Mouse (Mus musculus) neural tube, embryonic 12.5 days (tissue): ENCODE data around the gene Gnb5. TPM values are rescaled to one million over a fixed set of nuclear protein-coding genes. Genes with fewer than 3 reads are reported as not detected.
"Not testable (repeated sequence)": the region's sequence is repeated elsewhere in the genome, so short reads cannot be mapped to it uniquely, and the experiment has no call there.

ENCODE experiments used
- ATAC-seq: fragments of 200-750 bp; cut with Nextera tagmentation; 2 replicates; pipeline ENCODE4 v1.8.0; 2017; ENCODE audit warnings: low read depth, mild to moderate bottlenecking, moderate TSS enrichment, moderate library complexity; ENCODE audit not compliant: low FRiP score
- H3K27ac ChIP-seq: fragments of 300-500 bp; sonication (generic); 2 replicates; pipeline ENCODE4 v1.5.1; 2016
- H3K27me3 ChIP-seq: fragments of 300-500 bp; sonication (generic); replicated peaks from 2 replicates; pipeline ENCODE4 v1.6.1; 2016; ENCODE audit warnings: mild to moderate bottlenecking
- H3K36me3 ChIP-seq: fragments of 300-500 bp; sonication (generic); 2 replicates; pipeline ENCODE4 v1.6.1; 2016; ENCODE audit warnings: mild to moderate bottlenecking
- H3K4me1 ChIP-seq: fragments of 300-500 bp; sonication (generic); 2 replicates; pipeline ENCODE4 v1.6.1; 2016
- H3K4me2 ChIP-seq: fragments of 300-500 bp; sonication (generic); replicated peaks from 2 replicates; pipeline ENCODE4 v1.6.1; 2016; ENCODE audit warnings: mild to moderate bottlenecking
- H3K4me3 ChIP-seq: fragments of 300-500 bp; sonication (generic); 2 replicates; pipeline ENCODE4 v1.5.1; 2016
- H3K9ac ChIP-seq: fragments of 300-500 bp; sonication (generic); 2 replicates; pipeline ENCODE4 v1.6.1; 2016; ENCODE audit warnings: mild to moderate bottlenecking
- H3K9me3 ChIP-seq: fragments of 300-500 bp; sonication (generic); 2 replicates; pipeline ENCODE4 v1.6.1; 2016; ENCODE audit warnings: mild to moderate bottlenecking
- WGBS: fragments of 180-500 bp; shearing (Covaris S2); methylation state at CpG from one replicate; pipeline ENCODE4 v1.1.7; 2016; 5-methylcytosine and 5-hydroxymethylcytosine counted together
- polyA plus RNA-seq: library from polyadenylated mRNA; unstranded; fragments of >200 nt; fragmentation: Nextera tagmentation; extraction: Ambion mirVana; gene quantifications from 2 replicates; pipeline ENCODE4 v1.2.1, GENCODE M21; 2016

The Gnb5 gene
- polyA plus RNA-seq, 1 experiment from 2014 or later: 42.3 TPM

DNA sequence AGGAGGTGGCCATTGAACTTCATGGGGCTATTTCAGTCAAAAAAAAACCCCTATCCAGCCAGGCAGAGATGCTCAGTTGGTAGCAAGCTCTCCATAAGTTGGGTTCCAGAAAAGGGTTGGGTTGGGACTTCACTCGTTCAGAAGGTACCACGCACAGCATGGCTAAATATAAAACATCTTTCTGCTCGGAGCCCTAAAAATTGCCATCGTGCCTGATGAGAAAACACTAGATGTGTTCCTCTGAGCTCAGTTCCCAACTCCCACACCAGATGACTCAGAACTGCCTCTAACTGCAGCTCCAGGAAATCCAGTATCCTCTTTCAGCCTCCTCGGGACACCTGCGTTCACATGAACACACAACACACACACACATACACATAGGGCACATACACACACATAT, 31.9 kb downstream of the Gnb5 start:
- no peak overlapping the region for H3K4me3 ChIP-seq
- no peak for ATAC-seq
- 94% methylated on average over 6 of the region's 6 CpGs for WGBS
- H3K27ac ChIP-seq: no peak overlapping the region
- H3K9me3 ChIP-seq: no peaks in the 10 kb centered on the region
- no peaks in the 10 kb centered on the region for H3K27me3 ChIP-seq
- no peak overlapping the region for H3K9ac ChIP-seq
- no peak overlapping the region for H3K4me2 ChIP-seq
- H3K36me3 ChIP-seq: peaks cover 63% of the 10 kb centered on the region
- H3K4me1 ChIP-seq: no peaks in the 10 kb centered on the region

DNA sequence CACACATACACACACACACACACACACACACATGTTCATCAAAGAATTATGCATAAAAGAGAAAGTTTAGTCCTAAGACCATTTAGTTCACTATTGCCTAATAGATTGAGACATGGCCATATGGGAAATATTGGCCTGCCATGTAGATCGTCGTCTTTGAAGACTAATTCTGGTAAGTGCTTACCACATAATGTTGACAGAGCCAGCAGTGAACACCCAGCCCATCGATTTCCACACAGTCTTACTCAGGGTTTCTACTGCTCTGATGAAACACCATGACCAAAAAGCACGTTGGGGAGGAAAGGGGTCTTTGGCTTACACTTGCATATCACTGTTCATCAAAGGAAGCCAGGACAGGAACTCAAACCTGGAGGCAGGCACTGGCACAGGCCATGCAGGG, 36.3 kb downstream of the Gnb5 start:
- Histone ChIP-seq H3K4me1 (no peaks in the 10 kb centered on the region), H3K4me3 (no peak overlapping the region), H3K9me3 (no peaks in the 10 kb centered on the region), H3K36me3 (peaks cover 52% of the 10 kb centered on the region), H3K27ac (no peak overlapping the region), H3K9ac (no peak overlapping the region), H3K4me2 (no peak overlapping the region), H3K27me3 (no peaks in the 10 kb centered on the region)
- WGBS: 87% methylated on average over 4 of the region's 4 CpGs
- ATAC-seq: no peak

DNA sequence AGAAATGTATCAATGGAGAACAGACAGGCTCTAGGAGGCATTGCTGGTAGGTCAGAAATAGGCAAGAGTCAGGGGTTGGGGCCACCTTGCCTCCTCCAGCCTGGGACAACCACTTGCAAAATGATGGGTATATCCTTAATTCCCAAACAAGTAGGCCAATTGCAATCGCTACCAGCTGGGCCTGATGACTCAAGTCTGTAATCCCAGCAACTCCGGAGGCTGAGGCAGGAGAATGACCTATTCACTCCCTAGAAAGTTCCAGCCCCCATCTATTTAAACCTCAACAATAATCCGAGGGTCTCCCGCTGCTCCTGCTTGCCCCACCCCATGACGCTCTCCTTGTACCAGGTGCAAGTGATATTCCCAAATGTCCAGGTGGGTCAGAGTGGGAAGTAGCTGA, 41.4 kb downstream of the Gnb5 start, which contains the start of gene Bcl2l10:
Gene Bcl2l10 (plus strand): TSS at position 301 of the 400 bp plus-strand sequence.
- Histone ChIP-seq H3K36me3 (peaks cover 26% of the 10 kb centered on the region), H3K27me3 (no peaks in the 10 kb centered on the region), H3K4me3 (no peak within 1 kb of the TSS), H3K4me1 (no peaks in the 10 kb centered on the region), H3K27ac (no peak within 1 kb of the TSS), H3K9ac (no peak within 1 kb of the TSS), H3K9me3 (no peaks in the 10 kb centered on the region), H3K4me2 (no peak within 1 kb of the TSS)
- whole genome bisulfite sequencing: 92% methylated on average over 5 of the region's 5 CpGs
- no peak for ATAC-seq

DNA sequence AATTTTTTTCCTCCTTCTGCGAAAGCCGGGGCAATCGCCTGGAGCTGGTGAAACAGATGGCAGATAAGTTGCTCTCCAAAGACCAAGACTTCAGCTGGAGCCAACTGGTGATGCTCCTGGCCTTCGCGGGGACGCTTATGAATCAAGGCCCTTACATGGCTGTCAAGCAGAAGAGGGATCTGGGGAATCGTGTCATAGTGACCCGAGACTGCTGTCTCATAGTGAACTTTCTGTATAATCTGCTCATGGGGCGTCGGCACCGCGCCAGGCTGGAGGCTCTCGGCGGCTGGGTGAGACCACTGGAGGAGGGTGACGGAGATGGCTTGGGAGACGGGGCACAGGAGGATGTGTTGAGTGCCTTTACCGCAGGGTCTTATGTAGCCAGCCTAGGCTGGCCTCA, 42.0 kb downstream of the Gnb5 start:
- no peaks in the 10 kb centered on the region for H3K9me3 ChIP-seq
- H3K4me1 ChIP-seq: no peaks in the 10 kb centered on the region
- H3K4me2 ChIP-seq: no peak overlapping the region
- no peak overlapping the region for H3K27ac ChIP-seq
- H3K9ac ChIP-seq: no peak overlapping the region
- H3K36me3 ChIP-seq: peaks cover 22% of the 10 kb centered on the region
- no peaks in the 10 kb centered on the region for H3K27me3 ChIP-seq
- no peak overlapping the region for H3K4me3 ChIP-seq
- no peak for ATAC-seq
- WGBS: 93% methylated on average over 17 of the region's 17 CpGs

DNA sequence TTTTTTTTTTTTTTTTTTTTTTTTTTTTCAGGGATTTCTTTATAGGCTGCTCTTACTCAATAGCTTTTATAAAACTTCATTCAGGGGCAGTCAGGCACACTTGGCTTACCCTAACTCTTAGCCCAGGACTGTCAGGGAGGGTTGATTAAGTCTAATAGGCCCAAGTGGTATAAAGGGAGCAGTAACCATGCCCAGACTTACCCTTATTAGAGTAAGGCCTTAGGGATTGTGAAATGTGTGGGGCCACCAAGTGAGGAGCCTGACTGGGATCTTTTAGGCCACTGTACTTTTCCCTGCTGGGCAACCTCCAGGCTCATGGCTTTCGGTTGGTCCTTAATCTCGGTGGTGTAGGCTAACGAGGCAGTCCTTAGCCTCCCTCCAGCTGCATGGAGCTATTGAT, 42.6 kb downstream of the Gnb5 start:
- H3K36me3 ChIP-seq: peaks cover 20% of the 10 kb centered on the region
- H3K27me3 ChIP-seq: no peaks in the 10 kb centered on the region
- H3K4me2 ChIP-seq: no peak overlapping the region
- no peak for ATAC-seq
- no peak overlapping the region for H3K4me3 ChIP-seq
- 72% methylated on average over 3 of the region's 3 CpGs for WGBS
- no peak overlapping the region for H3K27ac ChIP-seq
- no peaks in the 10 kb centered on the region for H3K9me3 ChIP-seq
- H3K9ac ChIP-seq: no peak overlapping the region
- H3K4me1 ChIP-seq: no peaks in the 10 kb centered on the region

DNA sequence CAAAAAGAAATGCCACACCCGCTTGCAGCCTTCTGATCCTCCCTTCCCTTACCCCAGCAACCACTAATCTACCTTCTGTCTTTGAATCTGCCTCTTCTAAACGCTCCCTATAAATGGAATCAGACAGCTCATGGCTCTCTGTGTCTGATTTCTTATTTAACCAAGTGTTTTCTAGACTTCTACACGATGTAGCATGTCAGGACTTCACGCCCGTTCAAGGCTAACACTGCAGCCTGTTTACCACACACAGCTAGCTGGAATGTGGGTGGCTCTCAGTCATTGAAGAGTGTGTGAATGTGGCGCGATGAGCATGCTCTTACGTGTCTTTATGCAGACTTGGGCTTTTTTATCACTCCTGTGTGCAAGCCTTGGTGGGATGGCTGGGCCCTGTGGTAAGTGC, 47.0 kb downstream of the Gnb5 start:
- WGBS: 77% methylated on average over 8 of the region's 8 CpGs
- H3K4me2 ChIP-seq: no peak overlapping the region
- H3K27me3 ChIP-seq: no peaks in the 10 kb centered on the region
- no peak overlapping the region for H3K9ac ChIP-seq
- no peaks in the 10 kb centered on the region for H3K4me1 ChIP-seq
- no peak overlapping the region for H3K27ac ChIP-seq
- no peaks in the 10 kb centered on the region for H3K9me3 ChIP-seq
- no peak overlapping the region for H3K4me3 ChIP-seq
- no peak for ATAC-seq
- H3K36me3 ChIP-seq: no peaks in the 10 kb centered on the region

DNA sequence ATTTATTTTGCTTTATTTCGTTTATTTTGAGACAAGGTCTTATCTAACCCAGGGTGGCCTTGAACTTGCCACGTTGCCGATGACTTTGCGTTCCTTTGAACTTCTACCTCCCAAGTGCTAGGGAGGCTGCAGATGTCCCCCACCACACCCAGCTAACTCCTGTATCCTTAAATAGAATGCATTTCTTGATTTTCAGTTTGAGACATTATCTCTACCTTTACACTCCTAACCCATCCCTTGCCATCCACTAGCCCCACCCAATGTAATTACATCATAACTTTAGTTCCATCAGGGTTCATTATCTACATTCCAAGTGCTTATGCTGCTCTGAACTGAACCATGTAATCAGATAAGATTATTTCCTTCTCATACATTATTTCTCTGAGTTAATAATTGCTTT, 49.7 kb downstream of the Gnb5 start:
- Histone ChIP-seq H3K4me2 (no peak overlapping the region), H3K4me1 (no peaks in the 10 kb centered on the region), H3K4me3 (no peak overlapping the region), H3K36me3 (no peaks in the 10 kb centered on the region), H3K9me3 (no peaks in the 10 kb centered on the region), H3K27ac (no peak overlapping the region), H3K9ac (no peak overlapping the region), H3K27me3 (no peaks in the 10 kb centered on the region)
- no peak for ATAC-seq
- 88% methylated on average over 4 of the region's 4 CpGs for WGBS

DNA sequence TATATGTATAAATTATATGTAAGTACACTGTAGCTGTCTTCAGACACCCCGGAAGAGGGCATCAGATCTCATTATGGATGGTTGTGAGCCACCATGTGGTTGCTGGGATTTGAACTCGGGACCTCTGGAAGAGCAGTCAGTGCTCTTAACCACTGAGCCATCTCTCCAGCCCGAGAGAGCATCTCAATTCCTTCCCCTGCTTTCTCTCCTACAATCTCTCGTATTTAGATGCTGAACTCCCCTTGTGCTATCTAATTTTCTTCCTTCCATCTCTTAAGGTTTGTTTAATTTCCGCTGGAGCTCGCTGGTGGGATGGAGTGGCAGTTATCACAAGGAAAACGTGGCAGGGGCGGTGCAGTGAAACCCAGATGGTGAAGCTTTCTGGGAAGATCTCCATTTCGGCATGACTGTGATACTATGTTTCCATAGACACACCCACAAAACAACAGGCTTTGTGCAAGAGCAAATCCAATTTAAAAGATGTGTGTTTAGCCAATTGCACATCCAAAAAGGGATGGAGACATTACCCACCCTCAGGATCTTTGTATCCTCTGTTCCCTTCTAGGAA, 51.1 kb downstream of the Gnb5 start:
- H3K4me2 ChIP-seq: no peak overlapping the region
- no peak overlapping the region for H3K4me3 ChIP-seq
- WGBS: 85% methylated on average over 9 of the region's 9 CpGs
- no peak for ATAC-seq
- no peaks in the 10 kb centered on the region for H3K4me1 ChIP-seq
- no peak overlapping the region for H3K9ac ChIP-seq
- H3K27ac ChIP-seq: no peak overlapping the region
- H3K9me3 ChIP-seq: no peaks in the 10 kb centered on the region
- no peaks in the 10 kb centered on the region for H3K36me3 ChIP-seq
- H3K27me3 ChIP-seq: no peaks in the 10 kb centered on the region

DNA sequence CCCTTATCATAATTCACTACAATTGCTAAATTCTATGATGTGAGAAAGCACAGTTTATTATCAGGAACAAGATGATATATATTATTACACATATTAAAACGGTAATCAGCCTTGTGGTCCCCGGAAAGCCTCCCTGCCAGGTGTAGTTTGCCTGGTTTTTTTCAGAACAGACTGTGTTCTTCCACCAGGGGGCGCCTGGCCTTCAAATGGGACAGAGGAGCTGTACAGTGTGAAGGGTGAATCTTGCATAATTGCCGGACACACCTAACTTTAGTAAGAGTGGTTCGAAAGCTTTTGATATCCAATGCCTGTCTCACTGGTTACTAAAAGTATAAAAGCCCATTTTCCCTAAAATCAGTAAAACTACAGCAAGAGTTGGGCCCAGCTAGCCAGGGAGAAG, 55.6 kb downstream of the Gnb5 start:
- Histone ChIP-seq H3K27me3 (no peaks in the 10 kb centered on the region), H3K4me1 (no peaks in the 10 kb centered on the region), H3K4me2 (no peak overlapping the region), H3K36me3 (no peaks in the 10 kb centered on the region), H3K27ac (no peak overlapping the region), H3K9ac (no peak overlapping the region), H3K4me3 (no peak overlapping the region), H3K9me3 (no peaks in the 10 kb centered on the region)
- no peak for ATAC-seq
- 42% methylated on average over 5 of the region's 5 CpGs for WGBS

DNA sequence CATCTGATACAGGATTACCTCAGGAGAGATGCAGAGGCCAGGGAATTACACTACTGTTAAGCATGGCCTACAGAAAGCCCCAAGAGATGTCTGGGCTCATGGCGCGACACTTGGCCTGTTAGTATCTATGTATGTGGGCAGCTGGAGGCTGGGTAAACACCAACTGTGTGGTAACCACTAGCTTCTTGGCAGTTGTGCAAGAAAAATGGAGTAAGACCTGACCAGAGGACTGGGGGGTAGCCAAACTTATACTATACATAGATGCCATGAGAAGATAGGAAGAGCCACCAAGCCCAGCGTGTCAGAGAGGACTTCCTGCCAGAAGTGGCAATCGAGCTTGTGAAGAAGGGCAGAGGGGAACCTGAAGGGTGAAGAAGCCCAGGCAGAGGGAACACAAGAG, 56.1 kb downstream of the Gnb5 start:
- 84% methylated on average over 4 of the region's 4 CpGs for WGBS
- ATAC-seq: no peak
- no peak overlapping the region for H3K27ac ChIP-seq

DNA sequence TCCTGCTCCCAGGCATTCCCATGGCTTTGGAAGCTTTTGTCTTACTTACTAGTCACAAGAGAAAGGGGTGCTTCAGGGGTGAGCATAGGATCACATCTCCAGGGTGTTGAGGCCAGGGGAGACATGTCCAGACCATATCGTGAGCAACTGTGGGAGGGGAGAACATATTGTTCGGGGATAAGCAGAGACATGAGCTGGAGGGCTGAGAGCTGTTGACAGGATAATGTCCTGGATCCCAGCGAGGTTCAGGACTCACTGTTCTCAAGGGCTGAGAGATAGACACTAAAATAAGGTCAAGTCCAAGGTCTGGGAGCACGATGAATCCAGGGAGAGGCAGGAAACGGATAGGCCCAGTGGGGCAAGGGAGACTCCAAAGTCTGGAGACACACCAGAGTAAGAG, 56.9 kb downstream of the Gnb5 start:
- H3K4me2 ChIP-seq: no peak overlapping the region
- H3K27me3 ChIP-seq: no peaks in the 10 kb centered on the region
- no peaks in the 10 kb centered on the region for H3K36me3 ChIP-seq
- WGBS: 88% methylated on average over 5 of the region's 5 CpGs
- no peaks in the 10 kb centered on the region for H3K4me1 ChIP-seq
- no peak overlapping the region for H3K27ac ChIP-seq
- no peak overlapping the region for H3K4me3 ChIP-seq
- H3K9ac ChIP-seq: no peak overlapping the region
- ATAC-seq: no peak
- no peaks in the 10 kb centered on the region for H3K9me3 ChIP-seq

More for the DNA sequence above, 56.1 kb downstream of the Gnb5 start:
- no peaks in the 10 kb centered on the region for H3K9me3 ChIP-seq
- no peaks in the 10 kb centered on the region for H3K27me3 ChIP-seq
- no peak overlapping the region for H3K4me2 ChIP-seq
- H3K4me1 ChIP-seq: no peaks in the 10 kb centered on the region
- H3K36me3 ChIP-seq: no peaks in the 10 kb centered on the region
- no peak overlapping the region for H3K9ac ChIP-seq
- no peak overlapping the region for H3K4me3 ChIP-seq

DNA sequence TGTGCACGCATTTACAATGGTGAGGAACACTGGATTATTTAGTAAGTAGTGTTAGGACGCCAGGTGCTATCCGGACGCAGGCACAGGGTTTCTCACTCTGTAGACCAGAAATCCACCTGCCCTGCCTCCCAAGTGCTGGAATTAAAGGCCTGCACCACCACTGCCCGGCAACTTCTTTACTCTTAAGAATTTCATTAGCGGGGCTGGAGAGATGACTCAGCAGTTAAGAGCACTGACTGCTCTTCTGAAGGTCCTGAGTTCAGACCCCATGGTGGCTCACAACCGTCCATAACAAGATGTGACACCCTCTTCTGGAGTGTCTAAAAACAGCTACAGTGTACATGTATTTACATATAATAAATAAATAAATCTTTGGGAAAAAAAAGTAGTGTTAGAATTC, 57.6 kb downstream of the Gnb5 start:
- H3K4me3 ChIP-seq, H3K4me2 ChIP-seq, H3K27ac ChIP-seq, H3K4me1 ChIP-seq, H3K9me3 ChIP-seq, H3K27me3 ChIP-seq, ATAC-seq, H3K9ac ChIP-seq, H3K36me3 ChIP-seq: not testable (repeated sequence)
- WGBS: 72% methylated on average over 7 of the region's 7 CpGs

DNA sequence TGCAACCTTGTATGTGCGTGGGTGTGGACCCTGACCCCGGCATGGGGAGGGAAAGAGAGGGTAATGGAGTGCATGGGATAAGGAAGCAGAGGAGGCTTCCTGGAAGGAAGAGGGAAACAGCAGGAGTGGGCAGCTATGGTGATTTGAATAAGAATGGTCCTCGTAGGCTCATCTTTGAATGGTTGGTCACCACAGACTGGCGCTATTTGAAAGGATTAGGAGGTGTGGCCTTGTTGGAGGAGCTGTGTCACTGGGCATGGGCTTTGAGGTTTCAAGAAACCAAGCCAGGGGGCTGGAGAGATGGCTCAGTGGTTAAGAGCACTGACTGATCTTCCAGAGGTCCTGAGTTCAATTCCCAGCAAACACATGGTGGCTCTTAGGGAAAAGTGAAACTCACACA, 59.1 kb downstream of the Gnb5 start:
- H3K9me3 ChIP-seq: peaks cover 2% of the 10 kb centered on the region; the same call in 1 of the 2 replicates
- H3K4me1 ChIP-seq: no peaks in the 10 kb centered on the region
- H3K27ac ChIP-seq: no peak overlapping the region
- H3K27me3 ChIP-seq: no peaks in the 10 kb centered on the region
- no peak overlapping the region for H3K4me3 ChIP-seq
- 82% methylated on average over 4 of the region's 4 CpGs for WGBS
- ATAC-seq: no peak
- H3K4me2 ChIP-seq: no peak overlapping the region
- H3K9ac ChIP-seq: no peak overlapping the region
- H3K36me3 ChIP-seq: no peaks in the 10 kb centered on the region
